Mouse (Mus musculus): ENCODE measurements at regions not wholly inside any gene's neighbourhood (a gene's known extent, or its start where the extent isn't known, plus 50 kb on each side); places are given as distances from the start of the nearest gene placed in this dataset.

DNA sequence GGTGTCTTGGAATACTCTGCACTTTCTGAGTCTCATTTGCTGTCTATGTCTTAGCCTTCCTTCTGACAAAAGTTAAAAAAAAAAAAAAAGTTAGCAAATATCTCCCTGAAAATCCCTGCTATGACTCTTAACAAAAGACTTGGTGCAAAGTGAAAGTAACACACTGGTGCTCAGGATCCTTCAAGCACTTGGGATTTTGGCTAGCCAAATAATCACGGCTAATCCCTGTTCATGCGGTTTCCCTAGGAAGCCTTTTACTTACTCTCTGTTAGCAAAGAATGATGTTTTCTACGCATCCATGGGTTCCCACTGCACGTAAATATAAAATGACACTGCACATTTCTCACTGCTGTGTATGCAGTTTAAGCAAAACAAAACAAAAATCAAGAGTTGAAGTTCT, 229.5 kb upstream of the Arrdc4 start:
- TF ChIP-seq POLR2A (IDR thresholded peaks at IDR 0.05; ENCODE audit: low read depth, low read length) = no peak
- TF ChIP-seq CTCF (IDR thresholded peaks at IDR 0.05; ENCODE audit: borderline replicate concordance, insufficient read depth, low read length) = no peak
